Mouse (Mus musculus) right cerebral cortex, adult 2 months (tissue): Measurements from ENCODE around the gene Mms19.

Source experiments
- DNase-seq, 2 experiments: peaks; one replicate each; pipeline ENCODE4 v3.0.0; 2021 to 2022; ENCODE audit warnings: low spot score in 2 of 2

Gene Mms19

DNA sequence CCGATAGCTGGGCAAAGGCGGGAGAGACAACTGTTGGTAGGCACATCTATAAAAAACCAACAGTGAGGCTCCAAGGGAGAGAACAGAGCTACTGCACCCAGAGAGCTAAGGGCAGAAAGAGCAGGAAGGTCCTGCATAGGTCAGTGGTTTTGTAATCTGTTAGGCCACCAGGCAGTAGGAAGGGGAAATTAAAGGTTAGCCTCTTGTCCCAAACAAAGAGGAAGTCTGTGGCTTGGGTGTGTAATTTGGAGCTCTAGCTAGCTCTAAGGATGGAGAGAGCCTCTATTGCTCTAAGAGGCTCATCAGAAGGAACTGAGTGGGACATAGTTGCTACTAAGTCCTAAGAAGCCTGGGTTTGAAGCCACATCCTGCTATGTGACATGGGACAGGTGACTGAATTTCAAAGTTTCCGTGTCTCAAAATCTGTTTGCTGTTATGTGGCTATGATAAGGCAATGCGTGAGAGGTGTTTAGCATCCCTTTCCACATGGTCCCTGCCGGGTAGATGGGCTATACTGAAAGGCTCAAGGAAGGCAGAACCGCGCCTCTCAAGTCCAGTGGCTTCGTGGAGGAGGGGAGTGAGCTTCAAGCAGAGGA, 80.4 kb downstream of the Mms19 start:
- no peak for DNase-seq

DNA sequence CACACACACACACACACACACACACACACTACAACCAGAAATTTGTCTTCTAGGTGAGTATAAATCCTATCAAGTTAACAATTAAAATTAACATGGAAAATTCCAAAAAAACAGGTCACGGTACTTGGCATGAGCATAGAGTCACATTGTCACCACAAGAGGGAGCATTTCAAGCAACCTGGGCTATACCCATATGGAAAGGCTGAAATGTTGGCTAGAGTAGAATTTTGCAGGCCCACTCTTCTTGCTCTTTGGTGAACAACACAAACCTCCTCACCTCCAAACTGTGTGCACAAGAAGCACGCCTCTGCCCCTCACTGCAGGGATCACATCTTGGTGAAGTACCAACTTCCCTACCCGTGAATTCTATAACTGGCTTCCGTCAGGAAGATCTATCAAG, 82.1 kb downstream of the Mms19 start:
- DNase-seq = peak in 1 of 2 experiments; percentile 30

DNA sequence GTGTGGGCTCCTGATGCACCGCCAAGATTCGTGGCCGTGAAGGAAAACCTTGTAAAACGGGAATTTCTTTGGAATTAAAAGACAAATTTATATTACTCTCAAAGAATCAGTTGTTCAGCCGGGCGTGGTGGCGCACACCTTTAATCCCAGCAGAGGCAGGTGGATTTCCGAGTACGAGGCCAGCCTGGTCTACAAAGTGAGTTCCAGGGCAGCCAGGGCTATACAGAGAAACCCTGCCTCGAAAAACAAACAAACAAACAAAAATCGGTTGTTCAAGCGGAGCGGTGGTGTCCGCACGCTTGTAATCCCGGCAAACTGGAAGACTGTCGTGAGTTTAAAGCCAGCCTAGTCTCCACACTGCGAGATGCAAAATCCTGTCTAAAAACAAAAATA, 84.6 kb downstream of the Mms19 start:
- no peak for DNase-seq

DNA sequence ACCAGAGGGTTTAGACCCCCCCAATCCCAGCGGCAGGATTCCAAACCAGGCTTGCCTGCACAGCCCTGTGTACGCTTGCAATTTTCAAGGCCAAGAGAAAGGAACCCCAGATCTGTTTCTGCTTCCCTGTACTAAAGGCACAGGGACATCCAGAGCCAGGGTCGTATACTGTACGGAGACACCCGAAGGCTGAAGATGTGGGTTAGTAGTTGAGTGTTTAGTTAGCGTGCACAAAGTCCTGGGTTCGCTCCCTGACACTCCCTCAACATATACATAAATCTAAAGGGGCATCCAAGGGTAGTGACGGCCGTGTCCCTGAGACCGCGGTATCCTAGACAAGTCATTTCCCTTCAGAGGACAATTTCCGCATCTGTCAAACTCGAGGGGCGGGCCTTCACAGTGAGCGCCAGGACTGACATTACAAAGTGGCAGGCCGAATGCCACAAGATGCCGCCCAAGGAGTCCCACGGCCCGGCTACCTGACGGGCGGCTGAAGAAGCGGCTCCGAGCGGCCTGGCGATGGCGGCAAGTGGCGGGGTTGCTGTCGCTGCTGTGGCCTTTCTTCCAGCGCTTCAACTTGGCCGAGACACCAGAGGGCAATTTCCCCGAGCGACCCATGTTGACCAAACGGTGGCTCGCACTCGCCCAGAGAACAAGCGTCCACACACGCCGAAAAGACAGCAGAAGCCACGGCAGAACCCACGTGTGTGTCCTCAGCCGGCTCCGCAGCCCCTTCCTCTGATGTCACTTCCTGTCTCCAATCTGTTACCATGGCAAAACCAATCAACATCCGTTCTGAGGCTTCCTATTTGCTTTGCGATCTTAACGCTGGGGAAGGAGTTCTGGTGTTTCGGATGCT, 85.3 kb downstream of the Mms19 start, which contains the start of gene Rrp12:
TSS of gene Rrp12 (minus strand) at position 714 of the 859 bp plus-strand sequence.
- peak; percentile 86 to 89 for DNase-seq

DNA sequence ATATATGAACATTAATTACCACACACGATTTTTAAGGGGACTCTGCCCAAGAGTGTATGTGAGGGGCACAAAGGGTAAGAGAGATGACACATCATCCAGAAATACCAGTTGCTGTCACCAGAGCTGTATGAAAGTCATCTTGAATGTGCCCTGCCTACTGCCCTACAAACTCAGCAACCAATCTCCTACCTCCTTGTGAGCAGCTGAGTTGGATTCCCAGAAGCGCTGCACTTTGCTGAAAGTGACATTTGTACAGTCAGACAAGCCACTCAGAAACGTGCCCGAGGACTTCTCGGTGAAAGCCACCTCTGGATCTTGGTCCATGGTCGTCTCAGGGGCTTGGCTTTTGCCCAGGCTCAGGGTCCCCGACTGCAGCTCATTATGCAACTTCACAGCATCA, 86.0 kb downstream of the Mms19 start:
- DNase-seq = no peak
